Mouse (Mus musculus) mouse trophoblast stem cell (cell line): ENCODE measurements around the gene Sema3b.
"Not testable (repeated sequence)": the region's sequence is repeated elsewhere in the genome, so short reads cannot be mapped to it uniquely, and the experiment has no call there.

Experiments
- in situ Hi-C, 2 experiments: fragments of 300-500 bp; cut with MseI, MboI; formaldehyde crosslinking; loops; 2 replicates in 1 of 2; 3 replicates in 1 of 2; pipeline ENCODE4 v1.15.1; 2025

The Sema3b gene

GRCm38 (mm10) chr9:107590058-107590772 is 18.8 kb downstream of the Sema3b start:
- in situ Hi-C loops: no loop called here

GRCm38 (mm10) chr9:107587833-107588639 is 21.0 kb downstream of the Sema3b start:
- in situ Hi-C loops: no loop called here

- in situ Hi-C loops: no loop called here
Observed at GRCm38 (mm10) chr9:107586974-107587832, 21.8 kb downstream of the Sema3b start, which contains the start of gene Ifrd2. TSS of gene Ifrd2 (plus strand) at chr9:107587642.

- in situ Hi-C loops: no loop called here
Observed at GRCm38 (mm10) chr9:107586504-107586903, 22.5 kb downstream of the Sema3b start.

- in situ Hi-C loops: no loop called here
Observed at GRCm38 (mm10) chr9:107583174-107583573, 25.9 kb downstream of the Sema3b start.

- in situ Hi-C loops: no loop called here
Observed at GRCm38 (mm10) chr9:107582509-107583062, 26.4 kb downstream of the Sema3b start.

- in situ Hi-C loops: no loop called here
Observed at GRCm38 (mm10) chr9:107581584-107581983, 27.4 kb downstream of the Sema3b start.

GRCm38 (mm10) chr9:107580501-107581317 is 28.3 kb downstream of the Sema3b start, which contains the start of gene Hyal3:
TSS of gene Hyal3 (plus strand) at chr9:107580818.
- in situ Hi-C loops: no loop called here

GRCm38 (mm10) chr9:107579023-107579900 is 29.8 kb downstream of the Sema3b start:
- in situ Hi-C loops: no loop called here

- in situ Hi-C loops: no loop called here
Observed at GRCm38 (mm10) chr9:107578587-107578986, 30.4 kb downstream of the Sema3b start, which contains the start of gene Naa80. TSS of gene Naa80 (plus strand) at chr9:107578887.

- in situ Hi-C loops: no loop called here
Observed at GRCm38 (mm10) chr9:107577871-107578270, 31.2 kb downstream of the Sema3b start.

GRCm38 (mm10) chr9:107576357-107577107 is 32.5 kb downstream of the Sema3b start, which contains the start of gene Hyal1:
TSS of gene Hyal1 (plus strand) at chr9:107576927.
- in situ Hi-C loops: no loop called here

GRCm38 (mm10) chr9:107575579-107576356 is 33.3 kb downstream of the Sema3b start:
- in situ Hi-C loops: no loop called here

- in situ Hi-C loops: not testable (repeated sequence)
Observed at GRCm38 (mm10) chr9:107573774-107574173, 35.3 kb downstream of the Sema3b start.

GRCm38 (mm10) chr9:107572327-107572662 is 36.7 kb downstream of the Sema3b start:
- in situ Hi-C loops: no loop called here

- in situ Hi-C loops: no loop called here
Observed at GRCm38 (mm10) chr9:107571534-107572326, 37.3 kb downstream of the Sema3b start.

GRCm38 (mm10) chr9:107570845-107571244 is 38.2 kb downstream of the Sema3b start:
- in situ Hi-C loops: no loop called here
